Mouse (Mus musculus) kidney, embryonic 14.5 days (tissue): ENCODE data around the gene Uhrf2. TPM values are rescaled to one million over a fixed set of nuclear protein-coding genes. Genes with fewer than 3 reads are reported as not detected.

Source experiments
- ATAC-seq: fragments of 200-750 bp; cut with Nextera tagmentation; 2 replicates; pipeline ENCODE4 v1.8.0; 2017; ENCODE audit warnings: moderate number of reproducible peaks, mild to moderate bottlenecking, moderate TSS enrichment, moderate library complexity; ENCODE audit not compliant: low FRiP score, low TSS enrichment
- H3K27ac ChIP-seq: fragments of 300-500 bp; sonication (generic); 2 replicates; pipeline ENCODE4 v1.5.1; 2014; ENCODE audit warnings: low read depth, mild to moderate bottlenecking, low read length, moderate library complexity, mixed read lengths
- H3K27me3 ChIP-seq: fragments of 300-500 bp; sonication (generic); 2 replicates; pipeline ENCODE4 v1.6.1; 2014; ENCODE audit warnings: mild to moderate bottlenecking, low read length; ENCODE audit not compliant: control insufficient read depth, insufficient read depth
- H3K36me3 ChIP-seq: fragments of 300-500 bp; sonication (generic); 2 replicates; pipeline ENCODE4 v1.6.1; 2014; ENCODE audit warnings: low read length, mixed read lengths; ENCODE audit not compliant: control insufficient read depth, insufficient read depth
- H3K4me1 ChIP-seq: fragments of 300-500 bp; sonication (generic); 2 replicates; pipeline ENCODE4 v1.6.1; 2014; ENCODE audit warnings: low read length, mixed read lengths; ENCODE audit not compliant: control insufficient read depth, insufficient read depth
- H3K4me2 ChIP-seq: fragments of 300-500 bp; sonication (generic); replicated peaks from 2 replicates; pipeline ENCODE4 v1.6.1; 2014; ENCODE audit warnings: low read depth, mild to moderate bottlenecking, low read length
- H3K4me3 ChIP-seq: fragments of 300-500 bp; sonication (generic); 2 replicates; pipeline ENCODE4 v1.5.1; 2014; ENCODE audit warnings: mild to moderate bottlenecking, low read length
- H3K9ac ChIP-seq: fragments of 300-500 bp; sonication (generic); 2 replicates; pipeline ENCODE4 v1.6.1; 2014; ENCODE audit warnings: low read depth, mild to moderate bottlenecking, low read length, moderate library complexity
- H3K9me3 ChIP-seq: fragments of 300-500 bp; sonication (generic); 2 replicates; pipeline ENCODE4 v1.6.1; 2016; ENCODE audit warnings: low read length; ENCODE audit not compliant: control insufficient read depth
- WGBS: fragments of 180-500 bp; shearing (Covaris S2); extraction: QIAGEN DNeasy Blood & Tissue Kit; methylation state at CpG from one replicate; pipeline ENCODE4 v1.1.7; 2014; 5-methylcytosine and 5-hydroxymethylcytosine counted together
- polyA plus RNA-seq: library from polyadenylated mRNA; unstranded; fragments of >200 nt; fragmentation: Nextera tagmentation; extraction: Ambion mirVana; gene quantifications from 2 replicates; pipeline ENCODE4 v1.2.1, GENCODE M21; 2014

The Uhrf2 gene
- polyA plus RNA-seq, 1 experiment from 2014 or later, result 101 TPM

GRCm38 (mm10) chr19:30035361-30035760 lies 5.0 kb downstream of the Uhrf2 start:
- H3K4me2 ChIP-seq, result no peak overlapping the region
- H3K36me3 ChIP-seq, result peaks cover 5% of the 10 kb centered on the region
- H3K27ac ChIP-seq, result no peak overlapping the region
- H3K4me1 ChIP-seq, result peaks cover 17% of the 10 kb centered on the region
- H3K27me3 ChIP-seq, result no peaks in the 10 kb centered on the region
- no peaks in the 10 kb centered on the region for H3K9me3 ChIP-seq
- no peak overlapping the region for H3K4me3 ChIP-seq
- 54% methylated on average over 3 of the region's 3 CpGs for WGBS
- no peak overlapping the region for H3K9ac ChIP-seq
- no peak for ATAC-seq

GRCm38 (mm10) chr19:30043691-30044090 lies 13.4 kb downstream of the Uhrf2 start:
- no peak for ATAC-seq
- H3K9me3 ChIP-seq, result 0 out of 2 replicates have a peak, but pooled peaks cover 3% of the 10 kb centered on the region
- no peak overlapping the region for H3K27ac ChIP-seq
- H3K4me2 ChIP-seq, result no peak overlapping the region
- no peaks in the 10 kb centered on the region for H3K27me3 ChIP-seq
- WGBS, result 97% methylated on average over 2 of the region's 2 CpGs
- H3K4me3 ChIP-seq, result no peak overlapping the region
- no peak overlapping the region for H3K9ac ChIP-seq
- no peaks in the 10 kb centered on the region for H3K4me1 ChIP-seq
- H3K36me3 ChIP-seq, result peaks cover 46% of the 10 kb centered on the region

GRCm38 (mm10) chr19:30044630-30045029 lies 14.3 kb downstream of the Uhrf2 start:
- Histone ChIP-seq H3K4me3 (no peak overlapping the region), H3K27ac (no peak overlapping the region), H3K9ac (no peak overlapping the region), H3K36me3 (peaks cover 40% of the 10 kb centered on the region), H3K4me2 (no peak overlapping the region), H3K4me1 (no peaks in the 10 kb centered on the region), H3K27me3 (no peaks in the 10 kb centered on the region), H3K9me3 (0 out of 2 replicates have a peak, but pooled peaks cover 3% of the 10 kb centered on the region)
- 87% methylated on average over 1 of the region's 1 CpGs for WGBS
- ATAC-seq, result no peak

- Histone ChIP-seq H3K9ac (no peak overlapping the region), H3K27me3 (no peaks in the 10 kb centered on the region), H3K4me2 (no peak overlapping the region), H3K4me3 (no peak overlapping the region), H3K4me1 (no peaks in the 10 kb centered on the region), H3K36me3 (peaks cover 40% of the 10 kb centered on the region), H3K27ac (no peak overlapping the region), H3K9me3 (0 out of 2 replicates have a peak, but pooled peaks cover 3% of the 10 kb centered on the region)
- no peak for ATAC-seq
- WGBS, result 76% methylated on average over 1 of the region's 1 CpGs
Observed at GRCm38 (mm10) chr19:30045857-30046256, 15.5 kb downstream of the Uhrf2 start.

- Histone ChIP-seq H3K4me1 (no peaks in the 10 kb centered on the region), H3K4me2 (no peak overlapping the region), H3K36me3 (peaks cover 18% of the 10 kb centered on the region), H3K9ac (no peak overlapping the region), H3K27me3 (no peaks in the 10 kb centered on the region), H3K9me3 (no peaks in the 10 kb centered on the region), H3K4me3 (no peak overlapping the region), H3K27ac (no peak overlapping the region)
- no peak for ATAC-seq
- 89% methylated on average over 2 of the region's 2 CpGs for WGBS
Observed at GRCm38 (mm10) chr19:30050584-30050983, 20.3 kb downstream of the Uhrf2 start.

GRCm38 (mm10) chr19:30051479-30051878 lies 21.2 kb downstream of the Uhrf2 start:
- Histone ChIP-seq H3K27ac (no peak overlapping the region), H3K9ac (no peak overlapping the region), H3K4me2 (no peak overlapping the region), H3K36me3 (peaks cover 17% of the 10 kb centered on the region), H3K9me3 (no peaks in the 10 kb centered on the region), H3K27me3 (no peaks in the 10 kb centered on the region), H3K4me1 (no peaks in the 10 kb centered on the region), H3K4me3 (no peak overlapping the region)
- no peak for ATAC-seq
- WGBS, result 85% methylated on average over 3 of the region's 3 CpGs

GRCm38 (mm10) chr19:30054218-30054617 lies 23.9 kb downstream of the Uhrf2 start:
- Histone ChIP-seq H3K4me1 (no peaks in the 10 kb centered on the region), H3K27me3 (no peaks in the 10 kb centered on the region), H3K4me2 (no peak overlapping the region), H3K36me3 (peaks cover 10% of the 10 kb centered on the region; the same call in 1 of the 2 replicates), H3K27ac (no peak overlapping the region), H3K9ac (no peak overlapping the region), H3K4me3 (no peak overlapping the region), H3K9me3 (no peaks in the 10 kb centered on the region)
- 93% methylated on average over 2 of the region's 2 CpGs for WGBS
- ATAC-seq, result no peak

- no peak overlapping the region for H3K27ac ChIP-seq
- H3K9me3 ChIP-seq, result no peaks in the 10 kb centered on the region
- H3K27me3 ChIP-seq, result no peaks in the 10 kb centered on the region
- no peak for ATAC-seq
- WGBS, result 75% methylated on average over 4 of the region's 4 CpGs
- H3K9ac ChIP-seq, result no peak overlapping the region
- H3K4me1 ChIP-seq, result no peaks in the 10 kb centered on the region
- H3K36me3 ChIP-seq, result peaks cover 8% of the 10 kb centered on the region; the same call in 1 of the 2 replicates
- no peak overlapping the region for H3K4me2 ChIP-seq
- H3K4me3 ChIP-seq, result no peak overlapping the region
Observed at GRCm38 (mm10) chr19:30065797-30066196, 35.5 kb downstream of the Uhrf2 start.

GRCm38 (mm10) chr19:30090163-30090562 lies 59.9 kb downstream of the Uhrf2 start:
- Histone ChIP-seq H3K36me3 (peaks cover 84% of the 10 kb centered on the region), H3K27ac (no peak overlapping the region), H3K4me2 (no peak overlapping the region), H3K9me3 (no peaks in the 10 kb centered on the region), H3K27me3 (no peaks in the 10 kb centered on the region), H3K9ac (no peak overlapping the region), H3K4me1 (no peaks in the 10 kb centered on the region), H3K4me3 (no peak overlapping the region)
- WGBS, result 83% methylated on average over 6 of the region's 6 CpGs
- no peak for ATAC-seq
